Mouse (Mus musculus) embryonic facial prominence, embryonic 15.5 days (tissue): ENCODE data around the gene Elf5. TPM values are rescaled to one million over a fixed set of nuclear protein-coding genes. Genes with fewer than 3 reads are reported as not detected.

ENCODE experiments used
- ATAC-seq: fragments of 200-750 bp; cut with Nextera tagmentation; 2 replicates; pipeline ENCODE4 v1.8.0; 2017; ENCODE audit warnings: low read depth, moderate TSS enrichment; ENCODE audit not compliant: insufficient number of reproducible peaks, low FRiP score, low TSS enrichment
- H3K27ac ChIP-seq: fragments of 300-500 bp; sonication (generic); replicated peaks from 2 replicates; pipeline ENCODE4 v1.5.1; 2015; ENCODE audit warnings: mild to moderate bottlenecking, inconsistent platforms
- H3K27me3 ChIP-seq: fragments of 300-500 bp; sonication (generic); 2 replicates; pipeline ENCODE4 v1.6.1; 2015; ENCODE audit warnings: inconsistent platforms
- H3K36me3 ChIP-seq: fragments of 300-500 bp; sonication (generic); 2 replicates; pipeline ENCODE4 v1.6.1; 2015; ENCODE audit warnings: mild to moderate bottlenecking, inconsistent platforms
- H3K4me1 ChIP-seq: fragments of 300-500 bp; sonication (generic); 2 replicates; pipeline ENCODE4 v1.6.1; 2015; ENCODE audit warnings: inconsistent platforms
- H3K4me2 ChIP-seq: fragments of 300-500 bp; sonication (generic); replicated peaks from 2 replicates; pipeline ENCODE4 v1.6.1; 2015; ENCODE audit warnings: mild to moderate bottlenecking, inconsistent platforms
- H3K4me3 ChIP-seq: fragments of 300-500 bp; sonication (generic); replicated peaks from 2 replicates; pipeline ENCODE4 v1.5.1; 2015; ENCODE audit warnings: mild to moderate bottlenecking, inconsistent platforms
- H3K9ac ChIP-seq: fragments of 300-500 bp; sonication (generic); 2 replicates; pipeline ENCODE4 v1.6.1; 2015; ENCODE audit warnings: inconsistent platforms
- H3K9me3 ChIP-seq: fragments of 300-500 bp; sonication (generic); replicated peaks from 2 replicates; pipeline ENCODE4 v1.6.1; 2016; ENCODE audit warnings: inconsistent platforms
- WGBS: fragments of 180-500 bp; shearing (Covaris S2); methylation state at CpG from one replicate; pipeline ENCODE4 v1.1.7; 2015; 5-methylcytosine and 5-hydroxymethylcytosine counted together
- polyA plus RNA-seq: library from polyadenylated mRNA; unstranded; fragments of >200 nt; fragmentation: Nextera tagmentation; extraction: Ambion mirVana; gene quantifications from 2 replicates; pipeline ENCODE4 v1.2.1, GENCODE M21; 2015

Elf5 gene
- 4.2 and 4.7 TPM in 2 replicates for polyA plus RNA-seq

DNA sequence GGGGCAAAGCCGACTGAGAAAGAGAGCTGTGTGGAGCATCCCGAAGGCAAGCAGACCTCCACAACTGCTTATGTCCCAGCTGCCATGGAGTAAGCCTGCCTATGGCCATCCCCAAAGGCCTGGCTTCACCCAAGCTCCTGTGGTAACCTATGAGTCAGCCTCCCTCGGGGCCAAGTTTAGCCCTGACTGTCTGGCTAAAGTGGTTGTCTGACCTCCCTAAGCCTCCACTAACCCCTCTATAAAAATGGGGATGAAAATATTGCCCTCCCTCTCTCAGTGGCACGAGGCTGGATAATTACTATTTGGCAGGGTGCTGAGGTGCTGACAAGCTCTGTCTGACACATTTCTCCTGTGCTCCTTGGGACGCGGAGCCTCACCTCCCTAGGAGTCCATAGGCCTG, at the start of gene Elf5:
Gene Elf5 (plus strand): TSS at position 341 of the 400 bp plus-strand sequence.
- no peak within 1 kb of the TSS for H3K4me3 ChIP-seq
- no peaks in the 10 kb centered on the region for H3K9me3 ChIP-seq
- no peaks in the 10 kb centered on the region for H3K4me1 ChIP-seq
- H3K27ac ChIP-seq: no peak within 1 kb of the TSS
- 80% methylated on average over 6 of the region's 6 CpGs for WGBS
- H3K9ac ChIP-seq: no peak within 1 kb of the TSS
- no peaks in the 10 kb centered on the region for H3K36me3 ChIP-seq
- H3K27me3 ChIP-seq: no peaks in the 10 kb centered on the region
- 0 out of 2 replicates have a peak, but pooled peaks have one; percentile 19 for ATAC-seq
- no peak within 1 kb of the TSS for H3K4me2 ChIP-seq

DNA sequence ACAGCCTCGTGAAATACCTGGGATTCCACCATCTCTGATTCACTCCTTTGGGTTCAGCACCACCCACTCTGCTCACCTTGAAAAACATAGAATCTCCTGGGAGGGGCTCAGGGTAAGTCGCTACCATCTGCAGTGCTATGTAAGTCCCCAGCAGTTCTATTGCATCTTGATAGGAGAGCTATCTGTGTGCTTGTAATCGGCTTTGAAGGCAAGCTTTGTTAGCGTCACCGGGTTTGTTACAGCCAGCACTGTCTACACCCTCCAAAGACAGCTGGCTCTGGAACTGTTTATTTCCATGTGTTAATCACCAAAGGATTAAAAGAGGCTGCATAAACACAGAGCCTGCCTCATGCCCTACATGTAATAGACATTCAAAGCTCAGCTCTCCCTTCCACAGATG, 38.9 kb upstream of the Elf5 start:
- 56% methylated on average over 5 of the region's 5 CpGs for WGBS
- Histone ChIP-seq H3K4me1 (no peaks in the 10 kb centered on the region), H3K4me3 (no peak overlapping the region), H3K27me3 (no peaks in the 10 kb centered on the region), H3K36me3 (no peaks in the 10 kb centered on the region), H3K27ac (no peak overlapping the region), H3K9ac (no peak overlapping the region), H3K4me2 (no peak overlapping the region), H3K9me3 (no peaks in the 10 kb centered on the region)
- ATAC-seq: no peak

DNA sequence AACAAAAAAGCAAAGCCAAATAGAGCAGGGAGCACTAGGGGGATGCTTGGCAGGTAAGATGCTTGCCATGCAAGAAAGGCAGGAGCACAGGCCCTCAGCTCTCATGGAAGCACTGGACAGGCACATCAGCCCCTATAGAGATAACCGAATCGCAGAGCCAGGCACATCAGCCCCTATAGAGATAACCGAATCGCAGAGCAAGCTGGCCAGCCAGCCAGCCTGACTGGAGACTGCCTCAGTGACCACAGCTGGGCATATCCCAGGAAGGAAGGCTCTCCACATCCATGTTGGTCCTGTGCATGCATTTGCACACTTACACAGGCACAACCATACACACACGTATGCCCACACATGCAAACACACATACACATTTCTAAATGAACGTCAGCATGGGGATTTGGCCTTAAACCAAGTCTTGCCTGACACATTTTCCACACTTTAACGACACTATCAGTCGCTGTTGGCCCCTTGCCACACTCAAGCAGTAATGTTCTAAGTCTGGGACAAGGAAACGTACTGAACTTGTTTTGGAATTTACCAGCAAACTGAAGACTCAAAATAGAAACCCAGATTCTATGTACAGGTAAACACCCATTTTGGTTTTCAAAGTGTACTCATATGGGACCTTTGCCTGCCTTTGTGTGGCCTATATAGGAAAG, 31.9 kb upstream of the Elf5 start:
- no peaks in the 10 kb centered on the region for H3K4me1 ChIP-seq
- H3K36me3 ChIP-seq: no peaks in the 10 kb centered on the region
- H3K4me2 ChIP-seq: no peak overlapping the region
- H3K9ac ChIP-seq: no peak overlapping the region
- 63% methylated on average over 9 of the region's 9 CpGs for WGBS
- no peak overlapping the region for H3K4me3 ChIP-seq
- ATAC-seq: no peak
- no peaks in the 10 kb centered on the region for H3K27me3 ChIP-seq
- H3K9me3 ChIP-seq: no peaks in the 10 kb centered on the region
- H3K27ac ChIP-seq: no peak overlapping the region

DNA sequence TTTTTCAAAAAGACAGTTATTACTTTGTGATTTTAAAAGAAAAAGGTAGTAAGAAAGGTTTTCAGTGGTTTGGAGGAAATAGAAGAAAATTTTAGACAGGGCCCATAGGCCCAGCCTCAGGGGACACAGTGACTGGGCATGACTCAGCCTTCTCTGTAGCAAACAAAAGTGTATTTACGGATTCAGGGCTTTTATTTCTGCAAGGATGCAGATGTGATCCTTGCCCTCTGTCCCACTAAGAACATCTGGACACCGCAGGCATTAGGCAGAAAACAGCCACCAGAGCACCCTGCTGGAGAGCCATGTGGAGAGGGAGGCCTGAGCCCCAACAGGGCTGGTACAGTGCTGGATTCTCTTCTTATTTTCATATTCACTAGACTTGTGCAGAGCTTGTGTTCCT, 29.3 kb upstream of the Elf5 start:
- no peaks in the 10 kb centered on the region for H3K9me3 ChIP-seq
- H3K27me3 ChIP-seq: no peaks in the 10 kb centered on the region
- no peak overlapping the region for H3K4me2 ChIP-seq
- WGBS: 51% methylated on average over 2 of the region's 2 CpGs
- H3K27ac ChIP-seq: no peak overlapping the region
- no peak for ATAC-seq
- no peaks in the 10 kb centered on the region for H3K4me1 ChIP-seq
- no peaks in the 10 kb centered on the region for H3K36me3 ChIP-seq
- H3K4me3 ChIP-seq: no peak overlapping the region
- H3K9ac ChIP-seq: no peak overlapping the region

DNA sequence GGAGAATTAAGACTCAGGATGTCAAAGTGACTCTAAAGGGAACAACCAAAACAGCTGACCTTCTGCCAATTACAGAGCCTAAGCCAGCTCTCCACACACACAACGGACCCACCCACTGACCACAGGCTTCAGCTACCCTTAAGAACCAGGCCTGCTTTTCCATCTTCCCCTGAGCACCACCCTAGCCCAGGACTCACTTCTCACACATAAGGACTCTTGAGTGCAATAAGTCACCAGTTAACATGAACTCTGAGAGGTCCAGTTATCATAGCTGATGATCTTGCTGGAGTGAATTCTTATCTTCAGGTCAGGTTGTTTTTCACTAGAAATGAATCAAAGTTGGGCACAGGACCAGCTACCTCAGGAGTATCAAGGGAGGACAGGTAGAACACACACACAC, 23.6 kb upstream of the Elf5 start:
- Histone ChIP-seq H3K4me2 (no peak overlapping the region), H3K9ac (no peak overlapping the region), H3K36me3 (no peaks in the 10 kb centered on the region), H3K9me3 (no peaks in the 10 kb centered on the region), H3K4me1 (no peaks in the 10 kb centered on the region), H3K4me3 (no peak overlapping the region), H3K27me3 (no peaks in the 10 kb centered on the region), H3K27ac (no peak overlapping the region)
- WGBS: 77% methylated on average over 1 of the region's 1 CpGs
- no peak for ATAC-seq

DNA sequence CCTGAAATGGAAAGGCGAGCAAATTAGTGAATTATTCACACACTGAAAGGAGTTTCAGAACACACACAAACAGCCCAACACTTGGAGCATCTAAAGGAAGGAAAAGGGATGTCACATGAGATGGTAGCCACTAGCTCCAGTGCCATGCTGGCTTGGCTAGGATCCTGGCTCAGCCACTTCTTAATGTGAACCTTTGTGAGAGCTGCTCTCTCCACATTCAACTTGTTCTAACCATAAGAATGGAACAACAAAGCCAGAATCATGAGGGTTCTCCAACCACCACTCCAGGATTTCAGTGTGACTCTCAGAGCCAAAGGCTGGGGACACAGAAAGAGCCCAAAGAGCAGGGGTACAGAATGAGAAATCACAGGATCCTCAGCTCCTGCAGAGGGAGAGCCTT, 23.2 kb upstream of the Elf5 start:
- Histone ChIP-seq H3K36me3 (no peaks in the 10 kb centered on the region), H3K27ac (no peak overlapping the region)
- ATAC-seq: no peak

DNA sequence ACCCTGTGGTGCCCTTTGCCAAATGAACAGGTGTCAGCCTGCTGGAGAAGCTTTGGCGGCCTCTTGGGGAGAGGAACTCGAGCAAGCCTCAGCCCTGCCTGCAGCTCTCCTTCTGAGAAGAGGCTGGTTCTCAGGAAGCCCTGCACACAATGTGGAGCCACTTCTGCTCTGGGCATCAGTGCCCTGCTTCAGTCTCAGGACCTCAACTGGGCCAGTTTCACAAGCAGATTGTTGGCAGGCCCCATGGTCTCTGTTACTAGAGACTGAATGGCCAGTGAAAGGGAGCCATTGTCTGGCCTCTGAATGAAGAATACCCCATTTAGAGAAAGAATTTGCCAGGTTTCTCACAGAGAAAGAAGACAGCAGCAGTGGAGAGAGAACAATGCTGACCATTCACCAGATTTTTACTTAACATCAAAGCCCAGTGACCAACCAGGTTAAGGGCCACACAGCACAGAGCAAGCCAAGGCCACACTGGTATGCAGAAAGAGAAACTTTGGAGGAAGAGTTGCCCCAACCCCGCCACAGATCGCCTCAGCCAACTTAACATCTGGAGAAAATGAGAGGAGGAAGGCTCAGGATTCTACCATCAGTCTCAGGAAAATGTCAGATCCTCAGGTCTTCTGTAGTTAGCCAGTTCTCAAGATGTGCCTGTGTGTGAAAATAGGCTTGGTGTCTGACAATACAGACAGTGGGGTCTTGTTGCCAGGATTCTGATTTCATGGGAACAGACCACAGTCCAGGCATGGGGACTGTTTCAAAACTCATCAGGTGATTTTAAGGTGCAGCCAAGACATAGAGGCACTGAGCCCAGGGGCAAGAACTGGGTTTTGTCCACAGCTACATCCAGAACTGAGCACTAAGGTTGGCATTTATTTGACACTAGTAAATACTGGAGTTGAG, 21.2 kb upstream of the Elf5 start:
- no peaks in the 10 kb centered on the region for H3K9me3 ChIP-seq
- no peaks in the 10 kb centered on the region for H3K36me3 ChIP-seq
- no peak overlapping the region for H3K9ac ChIP-seq
- WGBS: 37% methylated on average over 4 of the region's 4 CpGs
- no peaks in the 10 kb centered on the region for H3K4me1 ChIP-seq
- H3K27ac ChIP-seq: no peak overlapping the region
- H3K4me2 ChIP-seq: no peak overlapping the region
- ATAC-seq: no peak
- no peaks in the 10 kb centered on the region for H3K27me3 ChIP-seq
- no peak overlapping the region for H3K4me3 ChIP-seq

More for the DNA sequence above, 23.2 kb upstream of the Elf5 start:
- H3K4me2 ChIP-seq: no peak overlapping the region
- no peaks in the 10 kb centered on the region for H3K4me1 ChIP-seq
- no peaks in the 10 kb centered on the region for H3K9me3 ChIP-seq
- H3K27me3 ChIP-seq: no peaks in the 10 kb centered on the region
- WGBS: 77% methylated on average over 1 of the region's 1 CpGs
- H3K9ac ChIP-seq: no peak overlapping the region
- no peak overlapping the region for H3K4me3 ChIP-seq

DNA sequence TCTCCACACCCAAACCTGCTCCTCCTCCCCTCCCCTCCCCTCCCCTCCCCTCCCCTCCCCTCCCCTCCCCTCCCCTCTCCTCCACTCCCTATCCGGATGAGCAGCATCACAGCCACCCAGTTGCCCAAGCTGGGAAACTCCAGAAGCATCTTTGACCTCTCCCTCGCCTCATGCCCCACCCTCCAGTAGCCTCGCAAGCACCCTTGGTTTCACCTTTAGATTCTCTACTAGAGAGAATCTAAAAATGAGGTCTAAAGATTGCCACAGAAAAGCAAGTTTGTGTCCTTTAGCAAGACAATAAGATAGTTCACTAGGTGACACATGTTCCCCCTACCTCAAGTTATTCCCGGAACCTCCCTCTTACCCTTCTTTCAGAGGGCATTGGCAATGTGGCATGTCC, 19.9 kb upstream of the Elf5 start:
- Histone ChIP-seq H3K27ac (no peak overlapping the region), H3K4me2 (no peak overlapping the region), H3K27me3 (no peaks in the 10 kb centered on the region), H3K9ac (no peak overlapping the region), H3K4me1 (no peaks in the 10 kb centered on the region), H3K4me3 (no peak overlapping the region), H3K9me3 (no peaks in the 10 kb centered on the region), H3K36me3 (no peaks in the 10 kb centered on the region)
- WGBS: 77% methylated on average over 3 of the region's 4 CpGs
- ATAC-seq: no peak

DNA sequence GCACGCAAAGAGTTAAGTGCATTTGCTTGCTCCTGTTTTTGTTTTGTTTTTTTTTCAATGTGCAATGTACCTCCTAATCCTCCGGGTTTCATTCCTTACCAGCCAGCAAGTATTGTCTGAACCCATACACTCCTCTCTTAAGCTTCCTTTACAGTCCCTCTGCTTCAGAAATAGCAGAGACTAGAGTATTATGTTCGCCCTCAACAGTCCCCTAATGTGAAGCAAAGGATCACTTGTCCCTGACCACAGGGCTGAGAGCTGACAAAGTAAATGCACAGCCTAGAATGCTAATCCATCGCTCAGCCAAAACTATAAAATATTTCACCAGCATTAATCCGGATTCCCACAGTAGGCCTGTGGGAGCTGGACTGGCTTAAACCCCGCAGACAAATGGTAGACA, 13.4 kb upstream of the Elf5 start:
- Histone ChIP-seq H3K4me1 (no peaks in the 10 kb centered on the region), H3K27me3 (no peaks in the 10 kb centered on the region), H3K36me3 (no peaks in the 10 kb centered on the region), H3K4me3 (no peak overlapping the region), H3K9ac (no peak overlapping the region), H3K9me3 (no peaks in the 10 kb centered on the region), H3K27ac (no peak overlapping the region), H3K4me2 (no peak overlapping the region)
- ATAC-seq: no peak
- WGBS: 65% methylated on average over 6 of the region's 6 CpGs

DNA sequence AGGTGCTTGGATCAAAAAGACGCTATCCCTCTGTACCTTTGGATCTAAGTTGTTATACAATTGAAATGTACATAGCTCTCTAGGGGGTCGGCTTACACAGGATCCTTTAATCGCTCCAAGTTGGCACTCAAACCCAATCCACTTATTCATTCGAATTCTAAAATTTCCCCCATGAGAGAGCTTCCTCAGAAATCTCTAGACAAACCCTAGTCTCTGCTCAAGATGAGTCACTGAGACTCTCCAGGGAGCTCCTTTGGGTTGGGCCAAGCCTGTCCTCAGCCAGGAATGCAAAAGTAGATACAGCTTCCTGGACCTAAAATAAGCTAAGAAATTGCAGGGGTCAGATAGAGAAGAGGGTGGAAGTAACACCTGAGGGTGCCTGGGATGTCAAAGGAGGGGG, 10.8 kb upstream of the Elf5 start:
- Histone ChIP-seq H3K4me2 (no peak overlapping the region), H3K36me3 (no peaks in the 10 kb centered on the region), H3K9ac (no peak overlapping the region), H3K4me1 (no peaks in the 10 kb centered on the region), H3K27me3 (no peaks in the 10 kb centered on the region), H3K9me3 (no peaks in the 10 kb centered on the region), H3K4me3 (no peak overlapping the region), H3K27ac (no peak overlapping the region)
- ATAC-seq: no peak
- 63% methylated on average over 4 of the region's 4 CpGs for WGBS

DNA sequence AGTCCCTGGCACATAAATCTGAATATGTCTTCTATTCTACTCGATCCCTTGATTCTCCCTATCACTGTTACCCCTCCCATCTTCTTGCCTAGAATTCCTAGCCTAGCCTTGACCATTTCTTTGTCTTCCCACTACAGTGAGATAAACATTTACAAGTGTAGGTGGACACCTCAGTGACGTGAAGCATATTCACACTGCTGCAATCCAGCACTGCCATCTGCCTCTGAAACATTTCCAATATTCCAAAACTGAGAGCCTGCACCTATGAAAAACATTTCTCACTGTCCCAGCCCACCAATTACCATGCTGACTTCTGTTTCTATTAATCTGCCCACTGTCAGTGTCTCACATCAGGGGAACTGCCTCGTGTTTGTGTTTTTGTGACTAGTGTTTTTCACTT, 5.2 kb upstream of the Elf5 start:
- WGBS: 74% methylated on average over 3 of the region's 3 CpGs
- Histone ChIP-seq H3K36me3 (no peaks in the 10 kb centered on the region), H3K27ac (no peak overlapping the region), H3K4me1 (no peaks in the 10 kb centered on the region), H3K4me2 (no peak overlapping the region), H3K9ac (no peak overlapping the region), H3K9me3 (no peaks in the 10 kb centered on the region), H3K4me3 (no peak overlapping the region), H3K27me3 (no peaks in the 10 kb centered on the region)
- ATAC-seq: no peak
